Mouse (Mus musculus) ovary, postnatal 36 days (tissue): ENCODE data around the gene Plpp6.
"Not testable (repeated sequence)": the region's sequence is repeated elsewhere in the genome, so short reads cannot be mapped to it uniquely, and the experiment has no call there.

Experiments
- DNase-seq: peaks from one replicate; pipeline ENCODE4 v3.0.0; 2022; ENCODE audit warnings: low spot score, mixed read lengths

Gene Plpp6

GRCm38 (mm10) chr19:28989515-28989914 is 25.8 kb downstream of the Plpp6 start:
- DNase-seq, result no peak

- peak; percentile 98 for DNase-seq
Observed at GRCm38 (mm10) chr19:28990194-28990589, 26.4 kb downstream of the Plpp6 start, which contains the start of gene Cdc37l1. Gene Cdc37l1, plus strand, starts transcription at chr19:28990352.

- no peak for DNase-seq
Observed at GRCm38 (mm10) chr19:28990590-28991221, 27.0 kb downstream of the Plpp6 start.

- no peak for DNase-seq
Observed at GRCm38 (mm10) chr19:28991391-28991790, 27.6 kb downstream of the Plpp6 start.

- no peak for DNase-seq
Observed at GRCm38 (mm10) chr19:28994870-28995269, 31.1 kb downstream of the Plpp6 start.

- no peak for DNase-seq
Observed at GRCm38 (mm10) chr19:28995366-28995765, 31.6 kb downstream of the Plpp6 start.

- DNase-seq, result no peak
Observed at GRCm38 (mm10) chr19:28997976-28998630, 34.4 kb downstream of the Plpp6 start.

- DNase-seq, result not testable (repeated sequence)
Observed at GRCm38 (mm10) chr19:29000321-29000720, 36.6 kb downstream of the Plpp6 start.

GRCm38 (mm10) chr19:29008069-29008706 is 44.4 kb downstream of the Plpp6 start:
- no peak for DNase-seq

GRCm38 (mm10) chr19:29009046-29009445 is 45.3 kb downstream of the Plpp6 start:
- DNase-seq, result no peak

- no peak for DNase-seq
Observed at GRCm38 (mm10) chr19:29011355-29011990, 47.7 kb downstream of the Plpp6 start.

GRCm38 (mm10) chr19:29014466-29015055 is 50.8 kb downstream of the Plpp6 start:
- DNase-seq, result no peak

- no peak for DNase-seq
Observed at GRCm38 (mm10) chr19:29015410-29016203, 51.9 kb downstream of the Plpp6 start.

GRCm38 (mm10) chr19:29016204-29016765 is 52.5 kb downstream of the Plpp6 start:
- DNase-seq, result no peak
